Mouse (Mus musculus): Measurements from ENCODE around the gene Ubtd2. TPM values are rescaled to one million over a fixed set of nuclear protein-coding genes. Genes with fewer than 3 reads are reported as not detected.

Gene Ubtd2
- polyA plus RNA-seq, 1 experiment: 2.4 TPM

- TF ChIP-seq CTCF (IDR thresholded peaks at IDR 0.05; ENCODE audit: extremely low read depth, insufficient read depth, insufficient read length, insufficient replicate concordance) (no peak), POLR2A (IDR thresholded peaks at IDR 0.05; ENCODE audit: low read depth, low read length) (no peak)
- Histone ChIP-seq H3K4me3 (ENCODE audit: extremely low read depth, insufficient read depth, insufficient read length) (no peak overlapping the region), H3K4me1 (ENCODE audit: control insufficient read depth, insufficient read depth, insufficient read length) (peaks cover 68% of the 10 kb centered on the region), H3K36me3 (ENCODE audit: control insufficient read depth, insufficient read depth, low read length) (peaks cover 17% of the 10 kb centered on the region), H3K27ac (ENCODE audit: insufficient read depth, low read length) (peak overlapping the region; percentile 18; the same call in 1 of the 2 replicates), H3K27me3 (ENCODE audit: control insufficient read depth, insufficient read depth, low read length) (no peaks in the 10 kb centered on the region)
- WGBS: 86% methylated on average over 12 of the region's 12 CpGs
- no peak for DNase-seq (ENCODE audit: low read depth in 1 of 2, low spot score in 2 of 2)
Observed at GRCm38 (mm10) chr11:32560015-32560770, 105.0 kb downstream of the Ubtd2 start.

- Histone ChIP-seq H3K27ac (ENCODE audit: insufficient read depth, low read length) (peak overlapping the region; percentile 36), H3K36me3 (ENCODE audit: control insufficient read depth, insufficient read depth, low read length) (peaks cover 10% of the 10 kb centered on the region), H3K27me3 (ENCODE audit: control insufficient read depth, insufficient read depth, low read length) (no peaks in the 10 kb centered on the region), H3K4me1 (ENCODE audit: control insufficient read depth, insufficient read depth, insufficient read length) (peaks cover 71% of the 10 kb centered on the region), H3K4me3 (ENCODE audit: extremely low read depth, insufficient read depth, insufficient read length) (no peak overlapping the region)
- no peak for DNase-seq (ENCODE audit: low read depth in 1 of 2, low spot score in 2 of 2)
- 31% methylated on average over 10 of the region's 10 CpGs for WGBS
- no peak for TF ChIP-seq CTCF (IDR thresholded peaks at IDR 0.05; ENCODE audit: extremely low read depth, insufficient read depth, insufficient read length, insufficient replicate concordance)
- no peak for TF ChIP-seq POLR2A (IDR thresholded peaks at IDR 0.05; ENCODE audit: low read depth, low read length)
Observed at GRCm38 (mm10) chr11:32561465-32562355, 106.5 kb downstream of the Ubtd2 start.

- peaks cover 75% of the 10 kb centered on the region for H3K4me1 ChIP-seq (ENCODE audit: control insufficient read depth, insufficient read depth, insufficient read length)
- no peak overlapping the region for H3K4me3 ChIP-seq (ENCODE audit: extremely low read depth, insufficient read depth, insufficient read length)
- TF ChIP-seq POLR2A (IDR thresholded peaks at IDR 0.05; ENCODE audit: low read depth, low read length): no peak
- TF ChIP-seq CTCF (IDR thresholded peaks at IDR 0.05; ENCODE audit: extremely low read depth, insufficient read depth, insufficient read length, insufficient replicate concordance): no peak
- 50% methylated on average over 5 of the region's 5 CpGs for WGBS
- no peak for DNase-seq (ENCODE audit: low read depth in 1 of 2, low spot score in 2 of 2)
- H3K27me3 ChIP-seq (ENCODE audit: control insufficient read depth, insufficient read depth, low read length): no peaks in the 10 kb centered on the region
- 0 out of 2 replicates have a peak overlapping the region, but pooled peaks have one; percentile 37 for H3K27ac ChIP-seq (ENCODE audit: insufficient read depth, low read length)
- peaks cover 5% of the 10 kb centered on the region for H3K36me3 ChIP-seq (ENCODE audit: control insufficient read depth, insufficient read depth, low read length)
Observed at GRCm38 (mm10) chr11:32562706-32563105, 107.5 kb downstream of the Ubtd2 start.

- Histone ChIP-seq H3K27me3 (ENCODE audit: control insufficient read depth, insufficient read depth, low read length) (no peaks in the 10 kb centered on the region), H3K36me3 (ENCODE audit: control insufficient read depth, insufficient read depth, low read length) (peaks cover 5% of the 10 kb centered on the region), H3K27ac (ENCODE audit: insufficient read depth, low read length) (peak overlapping the region; percentile 82), H3K4me1 (ENCODE audit: control insufficient read depth, insufficient read depth, insufficient read length) (peaks cover 75% of the 10 kb centered on the region), H3K4me3 (ENCODE audit: extremely low read depth, insufficient read depth, insufficient read length) (no peak overlapping the region)
- 46% methylated on average over 3 of the region's 3 CpGs for WGBS
- DNase-seq (ENCODE audit: low read depth in 1 of 2, low spot score in 2 of 2): peak in 1 of 2 experiments; percentile 52
- TF ChIP-seq CTCF (IDR thresholded peaks at IDR 0.05; ENCODE audit: extremely low read depth, insufficient read depth, insufficient read length, insufficient replicate concordance): no peak
- no peak for TF ChIP-seq POLR2A (IDR thresholded peaks at IDR 0.05; ENCODE audit: low read depth, low read length)
Observed at GRCm38 (mm10) chr11:32563660-32564059, 108.5 kb downstream of the Ubtd2 start.

GRCm38 (mm10) chr11:32564629-32565028, 109.5 kb downstream of the Ubtd2 start:
- Histone ChIP-seq H3K4me1 (ENCODE audit: control insufficient read depth, insufficient read depth, insufficient read length) (peaks cover 75% of the 10 kb centered on the region), H3K27ac (ENCODE audit: insufficient read depth, low read length) (peak overlapping the region; percentile 82), H3K27me3 (ENCODE audit: control insufficient read depth, insufficient read depth, low read length) (no peaks in the 10 kb centered on the region), H3K4me3 (ENCODE audit: extremely low read depth, insufficient read depth, insufficient read length) (no peak overlapping the region), H3K36me3 (ENCODE audit: control insufficient read depth, insufficient read depth, low read length) (peaks cover 5% of the 10 kb centered on the region)
- 30% methylated on average over 4 of the region's 4 CpGs for WGBS
- DNase-seq (ENCODE audit: low read depth in 1 of 2, low spot score in 2 of 2): no peak
- TF ChIP-seq CTCF (IDR thresholded peaks at IDR 0.05; ENCODE audit: extremely low read depth, insufficient read depth, insufficient read length, insufficient replicate concordance) (no peak), POLR2A (IDR thresholded peaks at IDR 0.05; ENCODE audit: low read depth, low read length) (no peak)

- no peak overlapping the region; the same call in 1 of the 2 replicates for H3K4me3 ChIP-seq (ENCODE audit: extremely low read depth, insufficient read depth, insufficient read length)
- WGBS: 15% methylated on average over 8 of the region's 8 CpGs
- H3K36me3 ChIP-seq (ENCODE audit: control insufficient read depth, insufficient read depth, low read length): peaks cover 5% of the 10 kb centered on the region
- peaks cover 75% of the 10 kb centered on the region for H3K4me1 ChIP-seq (ENCODE audit: control insufficient read depth, insufficient read depth, insufficient read length)
- TF ChIP-seq CTCF (IDR thresholded peaks at IDR 0.05; ENCODE audit: extremely low read depth, insufficient read depth, insufficient read length, insufficient replicate concordance) (no peak), POLR2A (IDR thresholded peaks at IDR 0.05; ENCODE audit: low read depth, low read length) (no peak)
- peak; percentile 60 to 72 for DNase-seq (ENCODE audit: low read depth in 1 of 2, low spot score in 2 of 2)
- H3K27ac ChIP-seq (ENCODE audit: insufficient read depth, low read length): peak overlapping the region; percentile 82
- no peaks in the 10 kb centered on the region for H3K27me3 ChIP-seq (ENCODE audit: control insufficient read depth, insufficient read depth, low read length)
Observed at GRCm38 (mm10) chr11:32565088-32565487, 109.9 kb downstream of the Ubtd2 start.
